Mouse (Mus musculus): ENCODE measurements around the gene Grb7. TPM values are rescaled to one million over a fixed set of nuclear protein-coding genes. Genes with fewer than 3 reads are reported as not detected.

Gene Grb7
- total and polyA plus RNA-seq, 3 experiments = 4.5 to 11.5 (median 8.0) TPM

GRCm38 (mm10) chr11:98474967-98475366, 28.8 kb downstream of the Grb7 start (continued):
- peak; percentile 80 for TF ChIP-seq SIN3A (IDR thresholded peaks at IDR 0.05; ENCODE audit: low read length)
- peak; percentile 98 for TF ChIP-seq MXI1 (IDR thresholded peaks at IDR 0.05; ENCODE audit: low read depth, low read length)
- no peak for TF ChIP-seq RCOR1 (conservative IDR thresholded peaks at IDR 0.05; ENCODE audit: low read depth, low read length)
- no peak for TF ChIP-seq CHD2 (IDR thresholded peaks at IDR 0.05; ENCODE audit: low read length)

- H3K4me2 ChIP-seq (ENCODE audit: insufficient read depth, low read depth, poor library complexity, severe bottlenecking) = peak overlapping the region; percentile 96
- peaks cover 38 to 60% of the 10 kb centered on the region in 2 experiments for H3K4me1 ChIP-seq (ENCODE audit: control insufficient read depth in 1 of 2, insufficient read depth in 2 of 2)
- H3K4me3 ChIP-seq (replicated peaks in 1 of 3; ENCODE audit: low read depth in 2 of 3, low read length in 2 of 3, poor library complexity in 1 of 3) = peak overlapping the region; percentile 54 to 88 (median 83)
- H3K27me3 ChIP-seq (replicated peaks) = no peaks in the 10 kb centered on the region
- no peak for DNase-seq (ENCODE audit: extremely low read depth)
- peaks cover 53% of the 10 kb centered on the region for H3K79me2 ChIP-seq (replicated peaks; ENCODE audit: control insufficient read depth, extremely low read depth, insufficient read depth, poor library complexity, severe bottlenecking)
- H3K27ac ChIP-seq (ENCODE audit: insufficient read depth, low read depth) = peak overlapping the region; percentile 99; the same call in 1 of the 2 replicates
- H3K36me3 ChIP-seq (replicated peaks in 1 of 2; ENCODE audit: control insufficient read depth in 1 of 2, insufficient read depth in 1 of 2, low read length in 1 of 2) = peaks cover 14 to 39% of the 10 kb centered on the region in 2 experiments
- H3K9ac ChIP-seq (ENCODE audit: insufficient read depth, low read depth) = peak overlapping the region; percentile 96
- dilution Hi-C loops (cut with MboI; ENCODE audit: extremely low pct_ligation_motif_present, extremely low pct_unique_long_range_greater_than_20kb, low sequenced_read_pairs) (no loop called here), in situ Hi-C loops (cut with MboI; ENCODE audit: low pct_ligation_motif_present, low pct_unique_long_range_greater_than_20kb, low sequenced_read_pairs) (loop anchor here (5.0 kb wide), 1 partner anchor 71 kb away; the partner anchor contains the start of gene Ikzf3)
- no peaks in the 10 kb centered on the region for H3K9me3 ChIP-seq (replicated peaks; ENCODE audit: low read length)
- TF ChIP-seq TCF12 (IDR thresholded peaks at IDR 0.05; ENCODE audit: low read depth, low read length) (peak; percentile 13; the same call in 1 of the 2 replicates), MEF2A (IDR thresholded peaks at IDR 0.05; ENCODE audit: borderline replicate concordance, low read depth, low read length) (no peak), JUND (conservative IDR thresholded peaks at IDR 0.05; ENCODE audit: low read depth, low read length) (no peak), KAT2A (IDR thresholded peaks at IDR 0.05; ENCODE audit: insufficient replicate concordance, low read length) (0 out of 2 replicates have a peak, but pooled peaks have one; percentile 53), USF2 (conservative IDR thresholded peaks at IDR 0.05; ENCODE audit: low read depth, low read length) (no peak), GABPA (IDR thresholded peaks at IDR 0.05; ENCODE audit: insufficient replicate concordance, low read depth, low read length) (no peak), PAX5 (IDR thresholded peaks at IDR 0.05; ENCODE audit: low read length) (no peak), SIN3A (IDR thresholded peaks at IDR 0.05; ENCODE audit: low read length) (peak; percentile 51), ETS1 (conservative IDR thresholded peaks at IDR 0.05; ENCODE audit: low read depth, low read length) (no peak), NRF1 (IDR thresholded peaks at IDR 0.05; ENCODE audit: low read depth, low read length) (no peak), RCOR1 (conservative IDR thresholded peaks at IDR 0.05; ENCODE audit: low read depth, low read length) (no peak), ZKSCAN1 (IDR thresholded peaks at IDR 0.05; ENCODE audit: borderline replicate concordance, low read depth, low read length) (no peak), TBP (conservative IDR thresholded peaks at IDR 0.05; ENCODE audit: low read depth, low read length) (no peak), USF1 (IDR thresholded peaks at IDR 0.05; ENCODE audit: low read depth, low read length) (no peak), MAX (IDR thresholded peaks at IDR 0.05; ENCODE audit: low read length) (no peak), RAD21 (IDR thresholded peaks at IDR 0.05; ENCODE audit: low read depth, low read length) (no peak), ZMIZ1 (IDR thresholded peaks at IDR 0.05; ENCODE audit: low read depth, low read length) (0 out of 2 replicates have a peak, but pooled peaks have one; percentile 2), BHLHE40 (IDR thresholded peaks at IDR 0.05; ENCODE audit: low read depth, low read length) (no peak), MYC (IDR thresholded peaks at IDR 0.05; ENCODE audit: low read depth, low read length) (peak; percentile 41; the same call in 1 of the 2 replicates), CHD2 (IDR thresholded peaks at IDR 0.05; ENCODE audit: low read length) (no peak), IRF4 (IDR thresholded peaks at IDR 0.05; ENCODE audit: low read depth, low read length) (no peak), ZNF384 (IDR thresholded peaks at IDR 0.05; ENCODE audit: low read depth, low read length) (no peak), CHD1 (IDR thresholded peaks at IDR 0.05; ENCODE audit: low read depth, low read length) (peak; percentile 95; the same call in 1 of the 2 replicates), MAFK (IDR thresholded peaks at IDR 0.05; ENCODE audit: insufficient replicate concordance, low read length) (0 out of 2 replicates have a peak, but pooled peaks have one; percentile 35), MAZ (IDR thresholded peaks at IDR 0.05; ENCODE audit: low read depth, low read length) (peak; percentile 24; the same call in 1 of the 2 replicates), ELF1 (IDR thresholded peaks at IDR 0.05; ENCODE audit: low read depth, low read length) (no peak), JUN (IDR thresholded peaks at IDR 0.05; ENCODE audit: insufficient read depth, low read depth, low read length) (no peak), ZC3H11A (IDR thresholded peaks at IDR 0.05; ENCODE audit: low read depth, low read length) (no peak), UBTF (IDR thresholded peaks at IDR 0.05; ENCODE audit: low read depth, low read length) (no peak), E2F4 (IDR thresholded peaks at IDR 0.05; ENCODE audit: insufficient replicate concordance, low read depth, low read length) (no peak), HCFC1 (IDR thresholded peaks at IDR 0.05; ENCODE audit: low read depth, low read length) (no peak), NELFE (IDR thresholded peaks at IDR 0.05; ENCODE audit: low read depth, low read length) (no peak), POLR2AphosphoS2 (IDR thresholded peaks at IDR 0.05; ENCODE audit: low read depth, low read length) (no peak), POLR2A (IDR thresholded peaks at IDR 0.05; ENCODE audit: low read depth, low read length) (no peak)
Measured at GRCm38 (mm10) chr11:98475630-98476433, 29.6 kb downstream of the Grb7 start.
